Mouse (Mus musculus) adrenal gland, postnatal 36 days (tissue): ENCODE data around the gene Lcmt1. TPM values are rescaled to one million over a fixed set of nuclear protein-coding genes. Genes with fewer than 3 reads are reported as not detected.
A peak's percentile ranks its signal among the peaks of the same experiment; 100 is the strongest.

Experiments used
- DNase-seq, 2 experiments: peaks; one replicate each; pipeline ENCODE4 v3.0.0; 2021; ENCODE audit warnings: mixed read lengths in 1 of 2
- total RNA-seq, 2 experiments: library from RNA; stranded (reverse); gene quantifications; 2 replicates each; pipeline ENCODE4 v1.2.3; 2021

The Lcmt1 gene
- total RNA-seq, 2 experiments from 2014 or later, result 24.9 to 29.4 TPM

DNA sequence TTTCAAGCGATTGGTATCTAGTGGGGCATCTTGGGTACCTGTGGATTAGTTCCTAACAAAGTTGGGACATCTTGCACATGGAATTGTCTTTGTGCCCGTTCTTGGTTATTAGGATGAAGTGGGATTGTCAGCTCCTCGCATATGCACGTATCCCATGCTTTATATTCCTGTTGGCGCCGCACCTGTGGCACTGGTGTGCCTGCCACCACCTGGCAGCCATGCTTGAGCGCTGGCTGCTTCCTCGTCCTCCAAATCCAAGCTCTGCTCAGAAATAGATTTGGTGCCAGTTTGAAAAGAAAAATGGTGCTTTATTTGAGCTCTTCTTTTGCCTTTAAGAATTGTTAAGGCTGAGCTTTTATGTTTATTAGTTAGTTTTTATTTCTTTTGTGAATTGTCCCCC, 28.3 kb downstream of the Lcmt1 start:
- DNase-seq, result no peak

DNA sequence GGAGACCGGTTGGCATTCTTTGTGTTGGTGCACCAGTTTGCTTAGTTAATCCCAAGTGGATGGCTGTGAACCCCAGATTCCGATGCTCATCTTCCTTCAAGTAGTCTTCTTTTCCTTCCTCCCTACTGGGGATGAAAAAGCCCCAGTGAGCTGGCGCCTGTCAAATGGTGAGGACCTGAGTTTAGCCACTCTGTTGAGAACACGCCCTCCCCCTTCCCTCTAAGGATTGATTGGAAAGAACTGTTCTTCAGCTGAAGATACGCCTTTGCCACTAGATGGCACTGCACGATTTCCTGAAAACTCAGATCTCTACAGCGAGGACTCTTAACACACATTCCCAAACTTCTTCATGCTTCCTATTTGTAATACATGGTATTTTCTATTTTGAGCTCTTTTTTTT, 29.2 kb downstream of the Lcmt1 start:
- DNase-seq, result peak; percentile 42 to 69

DNA sequence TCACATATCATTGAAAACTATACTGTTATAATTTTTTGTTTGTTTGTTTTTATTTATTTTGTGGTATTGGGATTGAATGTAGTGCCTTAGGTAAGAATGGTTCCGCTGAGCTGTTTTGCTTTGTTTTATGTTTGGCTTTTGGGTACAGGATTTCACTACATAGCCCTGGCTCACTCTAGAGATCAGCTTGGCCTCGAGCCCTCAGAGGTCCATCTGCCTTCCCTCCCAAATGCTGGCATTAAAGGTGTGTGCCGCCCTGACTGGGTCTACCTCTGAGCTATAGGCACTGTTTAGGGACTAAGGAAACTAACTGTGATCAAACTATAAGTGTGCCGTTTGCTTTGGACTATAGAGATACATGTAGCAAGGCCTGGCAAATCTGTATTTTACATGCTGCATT, 29.7 kb downstream of the Lcmt1 start:
- DNase-seq, result no peak

DNA sequence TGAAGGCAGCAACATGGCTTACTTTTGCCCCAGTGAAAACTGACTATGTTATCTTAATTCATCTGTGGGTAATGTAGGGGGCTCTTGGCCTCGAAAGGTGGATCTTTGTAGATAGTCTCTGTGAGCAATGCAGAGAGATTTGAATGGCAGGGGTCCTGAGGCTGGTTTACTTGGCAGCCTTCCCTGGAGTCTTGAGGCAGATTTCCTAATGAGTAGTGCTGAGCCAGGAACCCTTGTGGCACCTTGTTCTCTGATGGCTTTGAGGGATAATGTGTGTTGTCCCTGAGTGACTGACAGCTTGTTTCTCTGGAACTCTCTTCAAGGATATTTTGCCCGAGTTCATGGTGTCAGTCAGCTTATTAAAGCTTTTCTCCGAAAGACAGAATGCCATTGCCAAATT, 31.5 kb downstream of the Lcmt1 start:
- no peak for DNase-seq

- DNase-seq, result no peak
Measured at GRCm38 (mm10) chr7:123404198-123404597, 34.6 kb downstream of the Lcmt1 start.

- no peak for DNase-seq
Measured at GRCm38 (mm10) chr7:123405619-123406018, 36.0 kb downstream of the Lcmt1 start.

DNA sequence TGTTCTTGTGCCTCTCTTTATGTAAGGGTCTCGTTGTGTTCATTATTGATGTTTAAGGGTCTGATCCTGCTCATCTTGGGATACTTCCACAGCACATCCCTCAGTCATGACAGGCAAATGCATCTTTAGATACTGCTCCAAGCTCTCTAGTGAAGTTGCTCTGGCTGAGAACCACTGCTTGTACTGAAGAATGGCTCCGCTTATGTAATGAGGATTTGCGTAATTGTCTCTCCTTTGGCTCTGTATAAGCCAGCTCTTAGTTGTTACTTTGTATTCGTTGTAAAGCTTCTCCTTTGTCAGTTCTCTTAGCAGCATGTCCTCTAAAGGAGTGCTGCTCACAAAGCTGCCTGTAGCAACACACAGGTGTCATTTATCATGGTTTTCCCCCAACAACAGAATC, 37.4 kb downstream of the Lcmt1 start:
- no peak for DNase-seq

- no peak for DNase-seq
Measured at GRCm38 (mm10) chr7:123410502-123410901, 40.9 kb downstream of the Lcmt1 start.

DNA sequence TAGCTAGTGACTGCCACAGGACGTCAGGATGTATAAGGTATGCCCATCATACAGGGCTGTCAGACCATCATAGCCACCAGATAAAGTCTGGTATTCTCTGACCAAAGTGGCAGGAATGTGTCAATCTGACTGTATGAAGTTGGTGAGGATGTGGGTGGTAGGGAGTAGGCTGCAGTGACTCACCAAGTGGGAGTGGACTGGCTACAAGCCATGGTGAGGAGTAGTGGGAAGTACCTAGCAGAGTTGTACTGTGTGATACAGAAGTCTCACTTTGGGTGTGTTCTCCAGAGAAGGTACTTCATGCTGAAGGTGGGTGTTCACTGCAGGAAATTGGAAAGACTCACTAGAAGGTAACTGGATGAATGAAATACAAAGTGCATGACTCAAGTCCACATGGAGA, 41.5 kb downstream of the Lcmt1 start:
- peak; percentile 60 to 70 for DNase-seq

- no peak for DNase-seq
Measured at GRCm38 (mm10) chr7:123412143-123412542, 42.6 kb downstream of the Lcmt1 start.

DNA sequence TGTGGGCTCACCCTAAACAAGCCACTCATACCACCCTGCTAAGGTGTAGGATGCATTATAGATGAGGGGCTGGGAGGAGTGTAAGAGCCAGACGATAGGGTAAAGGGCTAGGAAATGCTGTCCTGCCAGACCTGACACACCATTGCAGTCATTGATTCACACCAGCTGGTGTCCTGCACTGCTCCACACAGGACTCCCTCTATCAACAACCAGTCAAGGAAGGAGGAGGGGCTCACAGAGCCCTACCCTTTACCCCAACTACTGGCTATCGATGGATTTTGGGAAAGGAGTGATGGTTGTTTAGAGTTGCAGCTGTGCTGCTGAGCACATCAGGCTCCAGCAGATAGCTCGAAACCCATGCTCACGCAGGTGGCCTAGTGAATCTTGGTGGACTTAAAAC, 47.2 kb downstream of the Lcmt1 start:
- no peak for DNase-seq

- DNase-seq, result no peak
Measured at GRCm38 (mm10) chr7:123417661-123418060, 48.1 kb downstream of the Lcmt1 start.

DNA sequence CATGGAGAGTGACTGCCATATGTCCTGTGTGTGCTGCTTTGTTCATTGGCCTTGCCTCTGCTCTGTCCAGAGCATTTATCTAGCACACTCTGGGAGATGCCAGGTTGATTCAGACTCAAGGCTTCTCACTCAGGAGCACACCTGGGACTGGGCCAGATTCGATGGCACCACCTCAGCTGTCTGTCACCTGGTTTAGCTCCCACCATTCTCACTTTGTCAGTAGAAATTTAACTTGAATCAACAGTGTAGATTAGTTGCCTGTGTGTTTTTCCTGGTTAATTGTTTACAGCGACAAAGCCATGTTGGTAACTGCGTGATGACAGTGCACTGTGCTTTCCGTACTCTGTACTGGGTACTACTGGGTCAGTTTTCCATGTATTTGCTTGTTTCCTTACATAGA, 50.4 kb downstream of the Lcmt1 start:
- DNase-seq, result no peak

DNA sequence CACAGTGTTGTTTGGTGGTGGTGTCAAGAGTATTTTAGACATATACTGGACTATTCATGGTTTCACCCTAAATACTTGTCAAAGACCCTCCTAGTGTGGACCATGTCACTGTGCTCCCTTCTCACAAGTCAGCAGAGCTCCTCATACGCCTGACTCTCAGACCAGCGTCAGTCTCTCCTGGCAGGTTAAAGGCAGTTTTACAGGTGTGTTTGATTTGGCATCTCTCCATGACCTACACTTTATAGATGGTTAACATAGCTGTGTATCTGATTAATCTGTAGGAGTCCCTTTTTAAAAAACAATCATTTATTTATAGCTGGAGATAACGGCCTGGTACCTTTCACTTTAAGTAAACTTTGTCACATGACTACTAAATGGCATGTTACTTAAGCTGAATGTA, 52.4 kb downstream of the Lcmt1 start:
- DNase-seq, result no peak

- no peak for DNase-seq
Measured at GRCm38 (mm10) chr7:123424281-123424680, 54.7 kb downstream of the Lcmt1 start.

DNA sequence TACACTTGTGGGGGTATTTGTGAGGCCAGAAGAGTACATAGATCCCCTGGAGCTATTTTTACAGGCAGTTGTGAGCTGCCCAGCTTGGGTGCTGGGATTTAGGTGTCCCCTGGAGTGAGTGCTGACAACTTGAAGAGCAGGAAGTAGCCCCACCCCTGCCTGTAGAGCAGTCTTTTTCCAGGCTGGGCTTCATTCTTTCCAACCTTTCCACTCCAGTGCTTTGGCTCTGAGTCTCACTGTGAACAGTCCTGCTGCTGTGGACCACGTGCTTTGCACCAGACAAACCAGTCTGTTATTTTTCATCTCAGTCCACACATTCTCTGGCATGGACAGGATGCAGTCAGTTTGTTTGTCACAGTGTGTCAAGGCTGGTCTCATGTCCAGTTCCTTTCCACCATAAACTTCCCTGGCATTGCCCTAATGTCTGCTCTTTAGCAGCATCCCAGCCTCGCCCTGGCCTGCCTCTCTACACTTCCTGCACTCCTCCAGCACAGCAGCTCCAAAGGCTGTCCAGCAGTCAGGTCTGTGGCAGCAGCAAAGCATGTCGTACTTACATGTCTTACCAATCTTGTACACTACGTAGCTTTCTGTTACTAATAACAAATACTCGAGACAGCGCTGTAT, 55.7 kb downstream of the Lcmt1 start:
- DNase-seq, result no peak

GRCm38 (mm10) chr7:123429624-123430410, 60.2 kb downstream of the Lcmt1 start:
- DNase-seq, result peak; percentile 49 to 57

- peak; percentile 65 to 73 for DNase-seq
Measured at GRCm38 (mm10) chr7:123430411-123430705, 60.8 kb downstream of the Lcmt1 start.

DNA sequence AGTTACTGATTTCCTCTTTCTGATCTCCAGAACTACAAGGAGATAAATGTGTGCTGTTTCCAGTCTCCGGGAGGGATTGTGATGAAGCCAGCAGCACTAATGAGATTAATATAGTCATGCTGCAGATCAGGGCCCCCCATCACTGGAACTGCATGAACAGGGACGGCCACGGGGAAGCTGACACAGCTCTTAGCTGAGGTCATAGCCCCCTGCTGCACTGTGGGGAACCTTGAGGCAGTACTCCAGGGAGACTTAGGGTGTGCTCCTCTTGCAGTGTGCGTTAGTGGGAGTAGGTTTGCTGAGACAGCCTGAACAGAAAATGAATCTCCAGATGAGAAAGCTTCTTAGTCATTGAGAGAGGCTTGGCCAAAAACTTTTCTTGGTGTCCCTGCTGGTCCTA, 61.6 kb downstream of the Lcmt1 start:
- no peak for DNase-seq

GRCm38 (mm10) chr7:123442079-123442478, 72.5 kb downstream of the Lcmt1 start:
- no peak for DNase-seq

GRCm38 (mm10) chr7:123448794-123449193, 79.2 kb downstream of the Lcmt1 start:
- DNase-seq, result no peak

GRCm38 (mm10) chr7:123449676-123450075, 80.1 kb downstream of the Lcmt1 start:
- DNase-seq, result no peak

- no peak for DNase-seq
Measured at GRCm38 (mm10) chr7:123450515-123450914, 80.9 kb downstream of the Lcmt1 start.

DNA sequence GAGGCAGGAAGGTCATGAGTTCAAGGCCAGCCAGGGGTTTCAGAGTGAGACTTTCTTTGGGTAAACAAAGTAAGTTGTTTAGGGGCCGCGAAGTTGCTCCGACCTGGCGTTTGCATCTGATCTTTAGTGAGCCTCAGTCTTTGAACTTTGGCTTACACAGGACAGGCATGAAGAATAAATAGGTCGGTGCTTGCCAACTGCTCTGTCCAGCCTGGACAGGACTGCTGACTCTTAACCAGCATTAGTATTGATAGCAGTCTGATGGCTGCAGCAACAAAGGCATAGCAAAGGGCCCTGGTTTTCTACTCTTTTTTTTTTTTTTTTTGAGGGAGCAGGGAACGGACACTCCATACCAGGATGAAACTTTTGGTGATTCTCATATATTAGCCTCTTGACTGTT, 83.0 kb downstream of the Lcmt1 start:
- DNase-seq, result peak in 1 of 2 experiments; percentile 20
